Mouse (Mus musculus) erythroid progenitor cell, adult 5-6 weeks (primary cell): ENCODE measurements around the gene Ugt1a9. TPM values are rescaled to one million over a fixed set of nuclear protein-coding genes. Genes with fewer than 3 reads are reported as not detected.

ENCODE experiments used
- ATAC-seq: replicated peaks from 2 replicates; pipeline ENCODE4 v1.8.0; 2016; ENCODE audit warnings: moderate number of reproducible peaks, mild to moderate bottlenecking, moderate TSS enrichment, inconsistent platforms; ENCODE audit not compliant: poor library complexity, low FRiP score, severe bottlenecking
- total RNA-seq, 2 experiments: library from RNA; stranded (forward) in 1 of 2; stranded (reverse) in 1 of 2; fragments of 150-400 nt in 1 of 2; fragments of 186-747, 209-891 nt in 1 of 2; gene quantifications; 2 replicates each; pipeline versions ENCODE4 v1.2.3 to v1.2.4; 2015 to 2017; ENCODE audit warnings: low replicate concordance in 2 of 2

Gene Ugt1a9
- total RNA-seq, 2 experiments from 2014 or later, result not detected

DNA sequence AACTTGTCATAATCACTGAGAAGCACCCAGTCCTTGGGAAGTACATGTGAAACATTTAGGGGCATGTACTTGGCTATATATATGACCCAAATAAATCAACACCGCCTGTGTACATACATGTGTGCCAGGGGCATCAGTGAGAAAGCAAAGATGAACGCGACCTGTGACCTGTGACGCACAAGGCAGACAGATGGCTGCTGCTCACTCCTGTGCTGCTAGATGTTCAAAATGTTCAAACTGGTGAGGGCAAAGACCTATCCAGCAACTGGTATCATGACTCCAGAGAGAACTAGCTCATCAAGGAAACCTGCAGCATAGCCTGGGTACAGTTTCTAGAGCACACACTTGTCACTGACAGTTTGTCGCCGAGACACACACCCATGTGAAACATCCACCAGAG is 196.9 kb downstream of the Ugt1a9 start:
- ATAC-seq, result no peak

DNA sequence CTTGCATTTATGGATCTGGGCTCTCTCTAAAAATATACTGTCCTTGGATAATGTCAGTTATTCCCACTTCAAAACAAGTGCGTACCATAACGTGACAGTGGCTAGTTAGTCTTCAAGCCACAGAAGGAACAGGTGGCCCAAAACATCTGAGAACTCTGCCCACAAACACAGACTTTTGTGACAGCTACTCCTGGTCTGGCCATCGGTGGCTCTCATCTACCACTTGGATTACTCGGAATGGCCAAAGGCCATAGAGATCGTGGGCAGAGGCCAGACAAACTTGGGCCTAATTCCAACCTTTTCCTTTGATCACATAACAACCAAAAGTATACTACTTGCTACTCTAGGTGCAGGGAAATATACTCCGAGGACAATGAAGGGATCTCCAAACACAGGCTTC is 197.5 kb downstream of the Ugt1a9 start:
- no peak for ATAC-seq

Other genes starting within 250 kb of the Ugt1a9 start
- 23.1 and 29.3 TPM in 2 replicates for gene Dgkd, start 217.5 kb upstream of the Ugt1a9 start, total RNA-seq (2015; ENCODE audit: low replicate concordance)
- gene Dgkd, start 217.5 kb upstream of the Ugt1a9 start, total RNA-seq (2017; ENCODE audit: low replicate concordance), result 19.3 and 24.0 TPM in 2 replicates
- gene Usp40, start 62.2 kb upstream of the Ugt1a9 start, total RNA-seq (2015; ENCODE audit: low replicate concordance), result 5.4 and 5.8 TPM in 2 replicates
- gene Usp40, start 62.2 kb upstream of the Ugt1a9 start, total RNA-seq (2017; ENCODE audit: low replicate concordance), result 1.2 and 2.2 TPM in 2 replicates
- not detected in 2 replicates for gene Ugt1a10, start 15.4 kb upstream of the Ugt1a9 start, total RNA-seq (2015; ENCODE audit: low replicate concordance)
- not detected in 2 replicates for gene Ugt1a10, start 15.4 kb upstream of the Ugt1a9 start, total RNA-seq (2017; ENCODE audit: low replicate concordance)
- gene Ugt1a8, start 17.0 kb downstream of the Ugt1a9 start, total RNA-seq (2015; ENCODE audit: low replicate concordance), result not detected in 2 replicates
- not detected in 2 replicates for gene Ugt1a8, start 17.0 kb downstream of the Ugt1a9 start, total RNA-seq (2017; ENCODE audit: low replicate concordance)
- 4.0 and 7.5 TPM in 2 replicates for gene Ugt1a7c, start 24.3 kb downstream of the Ugt1a9 start, total RNA-seq (2015; ENCODE audit: low replicate concordance)
- 3.6 and 11.5 TPM in 2 replicates for gene Ugt1a7c, start 24.3 kb downstream of the Ugt1a9 start, total RNA-seq (2017; ENCODE audit: low replicate concordance)
- not detected in 2 replicates for gene Ugt1a6b, start 32.5 kb downstream of the Ugt1a9 start, total RNA-seq (2015; ENCODE audit: low replicate concordance)
- gene Ugt1a6b, start 32.5 kb downstream of the Ugt1a9 start, total RNA-seq (2017; ENCODE audit: low replicate concordance), result not detected in 2 replicates
- 1.8 and 5.9 TPM in 2 replicates for gene Ugt1a6a, start 64.0 kb downstream of the Ugt1a9 start, total RNA-seq (2015; ENCODE audit: low replicate concordance)
- gene Ugt1a6a, start 64.0 kb downstream of the Ugt1a9 start, total RNA-seq (2017; ENCODE audit: low replicate concordance), result 0.26 TPM in 1 of 2 replicates, not detected in the other
- gene Ugt1a5, start 95.2 kb downstream of the Ugt1a9 start, total RNA-seq (2015; ENCODE audit: low replicate concordance), result 0.72 TPM in 1 of 2 replicates, not detected in the other
- not detected in 2 replicates for gene Ugt1a5, start 95.2 kb downstream of the Ugt1a9 start, total RNA-seq (2017; ENCODE audit: low replicate concordance)
- gene Ugt1a2, start 129.8 kb downstream of the Ugt1a9 start, total RNA-seq (2015; ENCODE audit: low replicate concordance), result 1.1 TPM in 1 of 2 replicates, not detected in the other
- gene Ugt1a2, start 129.8 kb downstream of the Ugt1a9 start, total RNA-seq (2017; ENCODE audit: low replicate concordance), result not detected in 2 replicates
- gene Dnajb3, start 135.0 kb downstream of the Ugt1a9 start, total RNA-seq (2015; ENCODE audit: low replicate concordance), result 49.0 and 58.7 TPM in 2 replicates
- 8.7 and 28.2 TPM in 2 replicates for gene Dnajb3, start 135.0 kb downstream of the Ugt1a9 start, total RNA-seq (2017; ENCODE audit: low replicate concordance)
- gene Ugt1a1, start 141.2 kb downstream of the Ugt1a9 start, total RNA-seq (2015; ENCODE audit: low replicate concordance), result 0.72 TPM in 1 of 2 replicates, not detected in the other
- 3.9 TPM in 1 of 2 replicates, not detected in the other for gene Ugt1a1, start 141.2 kb downstream of the Ugt1a9 start, total RNA-seq (2017; ENCODE audit: low replicate concordance)
- not detected in 2 replicates for gene Mroh2a, start 156.2 kb downstream of the Ugt1a9 start, total RNA-seq (2015; ENCODE audit: low replicate concordance)
- gene Mroh2a, start 156.2 kb downstream of the Ugt1a9 start, total RNA-seq (2017; ENCODE audit: low replicate concordance), result 0.30 and 0.64 TPM in 2 replicates
- 297 and 306 TPM in 2 replicates for gene Hjurp, start 206.8 kb downstream of the Ugt1a9 start, total RNA-seq (2015; ENCODE audit: low replicate concordance)
- 349 and 388 TPM in 2 replicates for gene Hjurp, start 206.8 kb downstream of the Ugt1a9 start, total RNA-seq (2017; ENCODE audit: low replicate concordance)
- gene Trpm8, start 206.9 kb downstream of the Ugt1a9 start, total RNA-seq (2015; ENCODE audit: low replicate concordance), result not detected in 2 replicates
- not detected in 2 replicates for gene Trpm8, start 206.9 kb downstream of the Ugt1a9 start, total RNA-seq (2017; ENCODE audit: low replicate concordance)